Mouse (Mus musculus): ENCODE measurements around the gene Cyp4f17. TPM values are rescaled to one million over a fixed set of nuclear protein-coding genes. Genes with fewer than 3 reads are reported as not detected.
"Not testable (repeated sequence)": the region's sequence is repeated elsewhere in the genome, so short reads cannot be mapped to it uniquely, and the experiment has no call there.

Cyp4f17 gene
- total and polyA plus RNA-seq, 2 experiments from 2014 or later, result 5.9 to 16.1 TPM

GRCm38 (mm10) chr17:32527748-32528147 is 21.9 kb downstream of the Cyp4f17 start:
- ATAC-seq (ENCODE audit: insufficient read depth, low read depth), result no peak
- H3K27ac ChIP-seq (ENCODE audit: low read depth), result no peak overlapping the region
- H3K4me3 ChIP-seq (ENCODE audit: low read depth, low read length), result no peak overlapping the region
- H3K4me2 ChIP-seq (ENCODE audit: low read depth, low read length), result no peak overlapping the region
- H3K9me3 ChIP-seq (replicated peaks; ENCODE audit: control insufficient read depth, low read length), result no peaks in the 10 kb centered on the region
- peaks cover 4% of the 10 kb centered on the region; the same call in 1 of the 2 replicates for H3K4me1 ChIP-seq (ENCODE audit: control insufficient read depth, insufficient read depth)
- 88% methylated on average over 11 of the region's 11 CpGs for WGBS
- H3K9ac ChIP-seq (replicated peaks; ENCODE audit: low read depth, low read length), result no peak overlapping the region
- H3K36me3 ChIP-seq (replicated peaks; ENCODE audit: control insufficient read depth, insufficient read depth, low read length), result peaks cover 27% of the 10 kb centered on the region
- no peak for DNase-seq (ENCODE audit: low spot score)
- H3K27me3 ChIP-seq (ENCODE audit: control insufficient read depth, insufficient read depth, low read length), result no peaks in the 10 kb centered on the region
- TF ChIP-seq CTCF (IDR thresholded peaks at IDR 0.05; ENCODE audit: low read depth), result no peak

- TF ChIP-seq CTCF (IDR thresholded peaks at IDR 0.05; ENCODE audit: low read depth) (peak; percentile 96), EP300 (IDR thresholded peaks at IDR 0.05; ENCODE audit: low read depth) (no peak)
Observed at GRCm38 (mm10) chr17:32528408-32529337, 22.8 kb downstream of the Cyp4f17 start.

GRCm38 (mm10) chr17:32532356-32532755 is 26.5 kb downstream of the Cyp4f17 start:
- H3K4me2 ChIP-seq (ENCODE audit: low read depth, low read length); H3K9me3 ChIP-seq (replicated peaks; ENCODE audit: control insufficient read depth, low read length); ATAC-seq (ENCODE audit: insufficient read depth, low read depth); H3K27me3 ChIP-seq (ENCODE audit: control insufficient read depth, insufficient read depth, low read length); H3K36me3 ChIP-seq (replicated peaks; ENCODE audit: control insufficient read depth, insufficient read depth, low read length); H3K9ac ChIP-seq (replicated peaks; ENCODE audit: low read depth, low read length); H3K27ac ChIP-seq (ENCODE audit: low read depth); H3K4me3 ChIP-seq (ENCODE audit: low read depth, low read length); DNase-seq (ENCODE audit: low spot score): not testable (repeated sequence)
- peaks cover 26% of the 10 kb centered on the region; the same call in 1 of the 2 replicates for H3K4me1 ChIP-seq (ENCODE audit: control insufficient read depth, insufficient read depth)
- WGBS, result 64% methylated on average over 4 of the region's 4 CpGs

More at GRCm38 (mm10) chr17:32528408-32529337, 22.8 kb downstream of the Cyp4f17 start:
- peak; percentile 84 for DNase-seq (ENCODE audit: low spot score)
- Histone ChIP-seq H3K9me3 (replicated peaks; ENCODE audit: control insufficient read depth, low read length) (no peaks in the 10 kb centered on the region), H3K27me3 (ENCODE audit: control insufficient read depth, insufficient read depth, low read length) (no peaks in the 10 kb centered on the region), H3K36me3 (replicated peaks; ENCODE audit: control insufficient read depth, insufficient read depth, low read length) (peaks cover 20% of the 10 kb centered on the region; the same call in 1 of the 2 replicates), H3K4me3 (ENCODE audit: low read depth, low read length) (peak overlapping the region; percentile 34), H3K4me1 (ENCODE audit: control insufficient read depth, insufficient read depth) (peaks cover 4% of the 10 kb centered on the region; the same call in 1 of the 2 replicates), H3K27ac (ENCODE audit: low read depth) (peak overlapping the region; percentile 9; the same call in 1 of the 2 replicates), H3K4me2 (ENCODE audit: low read depth, low read length) (peak overlapping the region; percentile 60), H3K9ac (replicated peaks; ENCODE audit: low read depth, low read length) (peak overlapping the region; percentile 41)
- 16% methylated on average over 26 of the region's 26 CpGs for WGBS
- ATAC-seq (ENCODE audit: insufficient read depth, low read depth), result peak; percentile 94

DNA sequence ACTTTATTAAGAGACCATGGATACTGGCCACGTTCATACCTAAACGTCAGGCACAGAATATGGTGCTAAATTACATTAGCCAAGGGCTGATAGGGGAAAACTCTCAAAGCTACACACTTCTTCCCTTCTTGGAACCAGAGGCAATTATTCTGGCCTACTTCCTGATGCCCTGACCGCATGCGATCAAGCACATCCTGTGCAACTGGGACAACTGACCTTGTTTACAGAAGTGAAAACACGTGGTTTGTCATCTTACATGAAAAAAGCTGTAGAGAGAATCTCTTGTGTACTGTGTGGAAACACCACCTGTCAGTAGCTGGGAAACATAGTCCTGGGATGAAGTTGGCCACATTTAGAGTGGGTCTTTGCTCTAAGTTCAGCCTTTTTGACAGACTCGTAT is 28.2 kb downstream of the Cyp4f17 start:
- Histone ChIP-seq H3K4me3 (ENCODE audit: low read depth, low read length) (no peak overlapping the region), H3K4me1 (ENCODE audit: control insufficient read depth, insufficient read depth) (peaks cover 21% of the 10 kb centered on the region; the same call in 1 of the 2 replicates), H3K4me2 (ENCODE audit: low read depth, low read length) (no peak overlapping the region), H3K9ac (replicated peaks; ENCODE audit: low read depth, low read length) (no peak overlapping the region), H3K9me3 (replicated peaks; ENCODE audit: control insufficient read depth, low read length) (no peaks in the 10 kb centered on the region), H3K27ac (ENCODE audit: low read depth) (no peak overlapping the region), H3K27me3 (ENCODE audit: control insufficient read depth, insufficient read depth, low read length) (no peaks in the 10 kb centered on the region), H3K36me3 (replicated peaks; ENCODE audit: control insufficient read depth, insufficient read depth, low read length) (no peaks in the 10 kb centered on the region)
- no peak for DNase-seq (ENCODE audit: low spot score)
- TF ChIP-seq EP300 (IDR thresholded peaks at IDR 0.05; ENCODE audit: low read depth) (no peak), CTCF (IDR thresholded peaks at IDR 0.05; ENCODE audit: low read depth) (no peak)
- 73% methylated on average over 6 of the region's 6 CpGs for WGBS
- ATAC-seq (ENCODE audit: insufficient read depth, low read depth), result no peak

DNA sequence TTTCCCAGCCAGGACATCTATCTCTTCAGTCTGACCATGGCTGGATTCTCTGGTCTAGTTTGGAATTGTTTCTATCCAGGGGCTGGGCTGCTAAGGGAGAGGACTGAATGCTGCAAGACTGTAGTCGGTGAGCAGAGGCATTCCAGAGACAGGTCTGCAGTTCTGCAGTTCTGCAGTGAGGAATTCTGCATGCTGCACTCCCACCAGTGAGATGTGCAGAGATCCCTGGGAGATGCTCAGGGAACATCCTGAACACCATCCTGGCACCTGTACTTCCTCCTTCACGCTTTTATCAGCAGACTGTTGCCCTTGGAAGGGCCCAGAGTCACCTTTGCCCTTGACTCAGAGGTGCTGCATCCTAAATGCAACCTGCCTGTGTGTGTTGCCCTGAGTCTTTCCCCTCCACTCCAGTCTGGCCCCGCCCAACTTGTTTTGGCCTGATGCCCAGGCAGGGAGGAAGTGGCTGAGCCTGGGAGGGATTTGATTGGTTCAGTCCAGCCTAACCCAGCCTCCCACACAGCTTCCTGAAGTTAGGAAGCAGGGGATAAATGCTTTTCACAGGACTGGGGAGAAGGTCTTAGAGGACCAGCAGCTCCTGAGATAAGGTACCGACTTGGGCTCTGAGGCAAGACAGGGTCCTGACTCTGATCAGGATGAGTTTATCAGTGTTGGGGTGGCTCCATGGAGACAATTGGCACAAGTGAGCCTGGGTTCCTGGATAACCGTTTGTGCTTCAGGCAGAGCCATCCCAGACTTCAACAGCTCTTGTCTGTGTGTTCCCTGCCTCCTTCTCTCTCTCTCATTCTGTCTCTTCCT is 30.4 kb downstream of the Cyp4f17 start, which contains the start of gene Cyp4f16:
Cyp4f16 (plus strand) TSS at position 508 of the 816 bp plus-strand sequence.
- Histone ChIP-seq H3K4me2 (ENCODE audit: low read depth, low read length) (peak within 1 kb of the TSS; percentile 73), H3K27ac (ENCODE audit: low read depth) (peak within 1 kb of the TSS; percentile 74), H3K9ac (replicated peaks; ENCODE audit: low read depth, low read length) (peak within 1 kb of the TSS; percentile 37), H3K4me1 (ENCODE audit: control insufficient read depth, insufficient read depth) (peaks cover 21% of the 10 kb centered on the region; the same call in 1 of the 2 replicates), H3K4me3 (ENCODE audit: low read depth, low read length) (peak within 1 kb of the TSS; percentile 50)
- H3K9me3 ChIP-seq (replicated peaks; ENCODE audit: control insufficient read depth, low read length); H3K27me3 ChIP-seq (ENCODE audit: control insufficient read depth, insufficient read depth, low read length); H3K36me3 ChIP-seq (replicated peaks; ENCODE audit: control insufficient read depth, insufficient read depth, low read length): not testable (repeated sequence)
- peak; percentile 77 for DNase-seq (ENCODE audit: low spot score)
- peak; percentile 97 for ATAC-seq (ENCODE audit: insufficient read depth, low read depth)
- WGBS, result 3% methylated on average over 5 of the region's 5 CpGs
